Mouse (Mus musculus): ENCODE measurements around the gene Tmem223.

- TF ChIP-seq CTCF (IDR thresholded peaks at IDR 0.05; ENCODE audit: low read depth) (no peak), EP300 (optimal IDR thresholded peaks at IDR 0.05) (no peak)
Measured at GRCm38 (mm10) chr19:8763276-8763675, 7.5 kb upstream of the Tmem223 start.
